Mouse (Mus musculus) stomach, postnatal 0 days (tissue): ENCODE data around the gene Ankrd33b. TPM values are rescaled to one million over a fixed set of nuclear protein-coding genes. Genes with fewer than 3 reads are reported as not detected.

ENCODE experiments used
- ATAC-seq: fragments of 200-750 bp; cut with Nextera tagmentation; 2 replicates; pipeline ENCODE4 v1.8.0; 2017; ENCODE audit not compliant: low FRiP score, low TSS enrichment
- DNase-seq: peaks from one replicate; pipeline ENCODE4 v3.0.0-alpha.2; 2016; ENCODE audit warnings: low spot score
- H3K27ac ChIP-seq: fragments of 300-500 bp; sonication (generic); replicated peaks from 2 replicates; pipeline ENCODE4 v1.5.1; 2014; ENCODE audit warnings: mild to moderate bottlenecking, control low read depth
- H3K27me3 ChIP-seq: fragments of 300-500 bp; sonication (generic); 2 replicates; pipeline ENCODE4 v1.6.1; 2014; ENCODE audit warnings: low read length; ENCODE audit not compliant: control insufficient read depth, insufficient read depth
- H3K36me3 ChIP-seq: fragments of 300-500 bp; sonication (generic); 2 replicates; pipeline ENCODE4 v1.6.1; 2014; ENCODE audit warnings: low read length, mixed read lengths; ENCODE audit not compliant: control insufficient read depth, insufficient read depth
- H3K4me1 ChIP-seq: fragments of 300-500 bp; sonication (generic); replicated peaks from 2 replicates; pipeline ENCODE4 v1.6.1; 2014; ENCODE audit warnings: antibody characterized with exemption; ENCODE audit not compliant: control insufficient read depth, insufficient read depth
- H3K4me2 ChIP-seq: fragments of 300-500 bp; sonication (generic); replicated peaks from 2 replicates; pipeline ENCODE4 v1.6.1; 2014; ENCODE audit warnings: low read depth, mild to moderate bottlenecking, control low read depth, moderate library complexity
- H3K4me3 ChIP-seq: fragments of 300-500 bp; sonication (generic); 2 replicates; pipeline ENCODE4 v1.5.1; 2014; ENCODE audit warnings: low read depth, low read length, control low read depth
- H3K9ac ChIP-seq: fragments of 300-500 bp; sonication (generic); 2 replicates; pipeline ENCODE4 v1.6.1; 2014; ENCODE audit warnings: mild to moderate bottlenecking, low read length, control low read depth, mixed read lengths
- H3K9me3 ChIP-seq: fragments of 300-500 bp; sonication (generic); 2 replicates; pipeline ENCODE4 v1.6.1; 2016; ENCODE audit warnings: low read length; ENCODE audit not compliant: control insufficient read depth
- CTCF ChIP-seq: IDR thresholded peaks from 2 replicates; pipeline ENCODE4 v1.5.1; 2016; ENCODE audit warnings: antibody characterized with exemption, low read depth, mild to moderate bottlenecking, moderate library complexity
- EP300 ChIP-seq: optimal IDR thresholded peaks from 2 replicates; pipeline ENCODE3; 2016; ENCODE audit warnings: antibody characterized with exemption
- WGBS: fragments of 180-500 bp; shearing (Covaris S2); extraction: QIAGEN DNeasy Blood & Tissue Kit; methylation state at CpG from one replicate; pipeline ENCODE4 v1.1.7; 2014; 5-methylcytosine and 5-hydroxymethylcytosine counted together
- polyA plus RNA-seq: library from polyadenylated mRNA; unstranded; fragments of >200 nt; fragmentation: Nextera tagmentation; extraction: Ambion mirVana; gene quantifications from 2 replicates; pipeline ENCODE4 v1.2.1, GENCODE M21; 2015

Ankrd33b gene
- polyA plus RNA-seq, 1 experiment from 2014 or later, result 0.41 TPM

DNA sequence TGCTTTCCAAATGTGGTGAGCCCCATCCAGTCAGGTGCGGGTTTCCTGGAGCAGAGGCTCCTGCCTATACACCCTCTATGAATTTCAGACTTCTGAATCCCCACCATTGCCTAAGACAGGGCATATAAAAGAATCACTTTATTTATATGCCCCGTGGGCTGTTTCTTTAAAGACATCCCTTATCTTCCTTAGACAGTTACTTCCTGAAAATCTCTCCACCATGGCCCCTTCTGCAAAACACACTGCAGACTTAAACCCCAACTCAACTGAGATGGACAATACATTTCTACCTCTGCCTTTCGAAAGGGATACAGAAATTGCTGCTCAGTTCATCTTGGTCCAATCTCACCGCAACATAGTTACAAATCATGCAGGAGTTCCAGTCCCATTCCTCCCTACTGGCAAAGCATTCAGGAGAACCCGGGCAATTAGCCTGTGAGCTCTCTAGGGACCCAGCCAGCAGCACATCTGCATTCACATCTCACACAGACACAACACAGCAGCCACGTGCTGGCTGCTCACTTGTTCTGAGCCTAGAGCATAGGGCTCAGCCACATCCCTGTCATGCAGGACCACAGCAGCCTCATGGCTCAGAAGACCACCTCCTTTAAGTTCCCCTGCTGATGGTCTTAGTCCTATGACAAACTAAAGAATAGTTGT lies 68.1 kb downstream of the Ankrd33b start:
- Histone ChIP-seq H3K4me2 (no peak overlapping the region), H3K4me3 (no peak overlapping the region), H3K27ac (no peak overlapping the region), H3K9me3 (no peaks in the 10 kb centered on the region), H3K4me1 (no peaks in the 10 kb centered on the region), H3K36me3 (no peaks in the 10 kb centered on the region), H3K9ac (no peak overlapping the region), H3K27me3 (peaks cover 4% of the 10 kb centered on the region; the same call in 1 of the 2 replicates)
- ATAC-seq (no peak), DNase-seq (no peak)
- TF ChIP-seq CTCF (no peak), EP300 (no peak)
- 60% methylated on average over 6 of the region's 6 CpGs for WGBS

GRCm38 (mm10) chr15:31297777-31298137 lies 69.8 kb downstream of the Ankrd33b start:
- ATAC-seq (0 out of 2 replicates have a peak, but pooled peaks have one; percentile 43), DNase-seq (no peak)
- Histone ChIP-seq H3K4me1 (no peaks in the 10 kb centered on the region), H3K9ac (no peak overlapping the region), H3K9me3 (no peaks in the 10 kb centered on the region), H3K27me3 (peaks cover 4% of the 10 kb centered on the region; the same call in 1 of the 2 replicates), H3K27ac (no peak overlapping the region), H3K4me3 (peak overlapping the region; percentile 15), H3K4me2 (peak overlapping the region; percentile 36), H3K36me3 (no peaks in the 10 kb centered on the region)
- no peak for TF ChIP-seq EP300
- TF ChIP-seq CTCF, result no peak
- 22% methylated on average over 13 of the region's 13 CpGs for WGBS

DNA sequence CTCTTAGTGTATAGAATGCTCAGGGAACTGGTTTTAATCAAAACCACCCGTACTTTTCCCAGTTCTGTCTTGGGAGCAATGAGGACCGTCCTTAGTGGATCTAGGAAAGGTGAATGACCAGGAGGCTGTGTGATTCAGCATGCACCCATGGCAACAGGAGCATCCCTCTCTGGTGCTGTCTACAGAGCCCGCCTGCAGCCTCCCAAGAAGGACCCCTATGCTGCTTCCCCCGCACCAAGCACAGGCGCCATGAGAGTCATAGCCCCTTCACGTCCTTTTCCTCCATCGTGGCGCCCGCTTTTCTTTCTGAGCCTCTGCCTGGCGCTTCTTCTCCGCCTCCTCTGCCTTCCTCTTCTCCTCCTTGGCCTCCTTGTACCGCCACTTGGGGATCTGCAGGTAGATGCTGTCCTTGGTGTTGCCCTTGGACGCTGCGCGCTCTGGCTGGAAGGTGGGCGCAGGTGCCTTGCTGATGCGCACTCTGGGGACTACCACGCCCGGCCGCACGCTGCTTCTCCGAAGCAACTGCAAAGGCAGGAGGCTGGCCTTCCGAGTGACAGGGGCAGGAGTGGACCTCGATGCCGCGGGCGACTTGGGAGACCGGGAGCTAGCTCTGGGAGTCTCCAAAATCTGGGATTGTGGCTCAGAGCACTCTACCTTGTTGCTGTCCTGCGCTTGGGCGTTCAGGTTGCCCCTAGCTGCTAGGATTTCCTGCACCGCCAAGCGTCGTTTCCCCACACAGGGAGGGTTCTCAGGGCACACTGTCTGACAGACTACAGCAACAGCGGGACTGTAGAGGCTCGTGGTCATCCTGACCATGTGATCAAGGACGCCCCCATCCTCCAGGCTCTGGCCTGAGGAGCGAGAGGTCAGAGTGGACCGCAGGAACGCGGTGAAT lies 70.4 kb downstream of the Ankrd33b start:
- TF ChIP-seq CTCF, result no peak
- no peak for TF ChIP-seq EP300
- peak overlapping the region; percentile 36 for H3K4me2 ChIP-seq
- H3K4me3 ChIP-seq, result peak overlapping the region; percentile 15
- 10% methylated on average over 40 of the region's 40 CpGs for WGBS
- H3K27me3 ChIP-seq, result peaks cover 4% of the 10 kb centered on the region; the same call in 1 of the 2 replicates
- no peaks in the 10 kb centered on the region for H3K4me1 ChIP-seq
- H3K27ac ChIP-seq, result no peak overlapping the region
- no peak overlapping the region for H3K9ac ChIP-seq
- DNase-seq (no peak), ATAC-seq (no peak)
- H3K36me3 ChIP-seq, result no peaks in the 10 kb centered on the region
- no peaks in the 10 kb centered on the region for H3K9me3 ChIP-seq

GRCm38 (mm10) chr15:31294311-31294710 lies 73.2 kb downstream of the Ankrd33b start:
- H3K9ac ChIP-seq, result no peak overlapping the region
- H3K36me3 ChIP-seq, result no peaks in the 10 kb centered on the region
- DNase-seq (no peak), ATAC-seq (no peak)
- no peaks in the 10 kb centered on the region for H3K4me1 ChIP-seq
- peaks cover 4% of the 10 kb centered on the region; the same call in 1 of the 2 replicates for H3K27me3 ChIP-seq
- TF ChIP-seq CTCF, result no peak
- no peak for TF ChIP-seq EP300
- no peak overlapping the region for H3K4me3 ChIP-seq
- no peaks in the 10 kb centered on the region for H3K9me3 ChIP-seq
- no peak overlapping the region for H3K4me2 ChIP-seq
- WGBS, result 11% methylated on average over 2 of the region's 2 CpGs
- H3K27ac ChIP-seq, result no peak overlapping the region

- 16% methylated on average over 3 of the region's 3 CpGs for WGBS
- ATAC-seq (peak; percentile 73; the same call in 1 of the 2 replicates), DNase-seq (no peak)
- no peaks in the 10 kb centered on the region for H3K4me1 ChIP-seq
- no peak overlapping the region for H3K9ac ChIP-seq
- no peaks in the 10 kb centered on the region for H3K36me3 ChIP-seq
- H3K27me3 ChIP-seq, result peaks cover 1% of the 10 kb centered on the region; the same call in 1 of the 2 replicates
- TF ChIP-seq CTCF (peak; percentile 20; the same call in 1 of the 2 replicates), EP300 (no peak)
- no peak overlapping the region for H3K4me2 ChIP-seq
- no peak overlapping the region for H3K27ac ChIP-seq
- no peak overlapping the region for H3K4me3 ChIP-seq
- H3K9me3 ChIP-seq, result no peaks in the 10 kb centered on the region
These were observed 74.9 kb downstream of the Ankrd33b start for GRCm38 (mm10) chr15:31292627-31293026.

DNA sequence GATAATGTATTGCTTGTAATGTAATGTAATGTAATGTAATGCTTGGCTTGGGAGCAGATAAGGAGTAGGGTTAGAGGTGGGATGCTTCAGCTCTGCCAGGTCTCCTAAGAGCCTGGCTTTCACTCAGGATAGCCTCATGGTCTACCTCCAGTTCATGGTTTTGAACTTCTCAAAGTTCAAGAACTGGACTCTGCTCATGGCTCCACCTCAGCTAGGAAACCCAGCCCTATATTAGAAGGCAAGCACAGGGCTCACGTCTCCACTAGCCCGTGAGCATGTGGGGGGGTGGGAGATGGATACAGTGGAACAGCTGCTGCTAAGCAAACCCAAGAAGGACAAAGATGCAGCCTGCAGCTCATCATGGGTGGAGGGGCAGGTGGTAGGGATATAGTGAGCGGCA lies 81.8 kb downstream of the Ankrd33b start:
- no peak overlapping the region for H3K4me2 ChIP-seq
- ATAC-seq, result no peak
- no peak overlapping the region for H3K9ac ChIP-seq
- H3K27ac ChIP-seq, result no peak overlapping the region
- no peaks in the 10 kb centered on the region for H3K4me1 ChIP-seq
- TF ChIP-seq CTCF, result no peak
- no peak for TF ChIP-seq EP300
- no peak overlapping the region for H3K4me3 ChIP-seq
- H3K36me3 ChIP-seq, result no peaks in the 10 kb centered on the region
- H3K9me3 ChIP-seq, result no peaks in the 10 kb centered on the region
- no peak for DNase-seq
- H3K27me3 ChIP-seq, result no peaks in the 10 kb centered on the region
- 83% methylated on average over 3 of the region's 3 CpGs for WGBS
